Mouse (Mus musculus): ENCODE data around the gene Pih1d1.

GRCm38 (mm10) chr7:45104941-45105340, 49.2 kb upstream of the Pih1d1 start:
- TF ChIP-seq POLR2A (IDR thresholded peaks at IDR 0.05; ENCODE audit: borderline replicate concordance, extremely low read depth, low read depth, low read length) = no peak
- no peak for TF ChIP-seq CTCF (IDR thresholded peaks at IDR 0.05; ENCODE audit: insufficient read depth, low read length)
